Mouse (Mus musculus) left cerebral cortex, adult 8-10 months (tissue): Measurements from ENCODE around the gene Vps8. TPM values are rescaled to one million over a fixed set of nuclear protein-coding genes. Genes with fewer than 3 reads are reported as not detected.
"Not testable (repeated sequence)": the region's sequence is repeated elsewhere in the genome, so short reads cannot be mapped to it uniquely, and the experiment has no call there.

Experiments
- DNase-seq, 2 experiments: peaks; one replicate each; pipeline ENCODE4 v3.0.0; 2022; ENCODE audit warnings: low spot score in 2 of 2
- total RNA-seq, 4 experiments: library from RNA; stranded (reverse); gene quantifications; 2 replicates each; pipeline ENCODE4 v1.2.4; 2022

Gene Vps8
- total RNA-seq, 4 experiments from 2014 or later: 47.3 to 77.1 (median 56.2) TPM

DNA sequence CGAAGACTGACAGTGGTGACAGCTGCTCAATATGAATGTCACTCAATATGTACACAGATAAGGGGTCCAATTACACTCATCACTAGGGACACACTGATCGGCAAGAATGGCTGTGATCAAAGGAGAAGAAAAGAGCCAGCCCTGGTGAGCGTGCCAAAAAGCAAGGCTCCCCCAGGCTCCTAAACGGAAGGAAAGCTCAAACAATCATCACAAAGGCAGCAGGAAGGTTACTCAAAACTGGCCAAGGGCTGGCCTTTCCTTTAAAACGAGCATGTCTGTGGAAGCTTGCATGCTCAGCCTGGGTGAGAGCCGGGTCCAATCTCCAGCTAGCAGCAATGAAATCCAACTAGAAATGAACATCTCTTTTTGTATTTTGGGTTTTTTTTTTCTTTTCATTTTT is 232.4 kb downstream of the Vps8 start:
- no peak for DNase-seq

DNA sequence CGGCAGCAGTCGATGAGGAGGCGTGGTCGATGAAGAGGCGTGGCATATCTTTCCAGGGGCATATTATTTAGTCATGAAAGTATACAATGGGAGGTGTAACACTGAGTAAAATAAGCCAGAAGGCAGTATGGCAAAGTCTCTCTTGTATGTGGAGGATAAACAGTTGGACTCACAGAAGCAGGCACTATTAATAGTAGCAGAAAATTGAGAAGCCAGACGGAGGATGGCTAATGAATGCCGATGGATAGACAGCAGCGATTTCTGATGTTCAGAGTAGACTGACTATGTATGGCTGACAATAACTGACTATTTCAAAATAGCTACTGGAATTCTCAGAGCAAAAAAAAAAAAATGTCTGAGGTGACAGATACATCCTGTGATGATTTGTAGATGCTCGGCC is 233.0 kb downstream of the Vps8 start:
- no peak for DNase-seq

- DNase-seq: no peak
Observed at GRCm38 (mm10) chr16:21664633-21665363, 241.9 kb downstream of the Vps8 start.

DNA sequence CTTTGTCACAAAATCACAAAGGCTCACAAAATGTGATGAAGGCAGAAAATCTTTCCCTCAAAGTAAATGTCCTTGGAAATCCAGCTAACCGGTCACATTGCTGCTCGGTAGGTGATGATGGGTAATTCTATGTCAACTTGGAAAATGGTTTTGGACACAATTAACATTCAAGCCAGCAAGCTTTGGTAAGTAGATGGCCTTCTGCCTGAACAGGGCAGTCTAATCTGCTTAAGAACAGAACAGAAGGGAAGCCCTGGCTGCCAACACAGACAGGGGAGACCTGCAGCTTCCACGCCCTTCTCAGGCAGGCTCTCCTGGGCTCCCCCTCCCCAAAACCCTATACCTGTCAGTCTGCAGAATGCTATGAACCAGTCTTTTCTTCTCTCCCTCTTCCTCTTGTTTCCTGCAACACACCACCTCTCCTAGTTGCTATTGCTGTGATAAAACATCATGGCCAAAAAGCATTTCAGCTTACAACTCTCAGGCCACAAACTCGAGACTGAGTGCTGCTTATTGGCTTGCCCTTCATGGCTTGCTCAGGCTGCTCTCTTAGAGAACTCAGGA is 242.6 kb downstream of the Vps8 start:
- no peak for DNase-seq

DNA sequence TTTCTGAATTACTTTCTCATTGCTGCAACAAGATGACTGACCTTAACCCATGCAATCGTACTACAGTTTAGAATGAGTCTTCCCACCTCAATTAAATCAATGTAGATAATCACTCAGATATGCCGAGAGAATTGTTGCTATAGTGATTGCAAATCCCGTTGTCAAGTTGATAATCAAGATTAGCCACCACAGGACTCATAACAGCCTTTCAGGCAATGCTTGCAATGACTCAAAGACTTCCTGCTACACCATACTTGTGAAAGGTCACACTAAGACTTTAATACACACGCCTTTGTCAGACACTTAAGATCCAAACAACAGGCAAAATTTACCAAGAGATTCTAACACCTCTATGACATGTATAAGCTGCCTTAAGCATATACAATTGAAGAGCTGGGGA is 249.0 kb downstream of the Vps8 start:
- DNase-seq: no peak

DNA sequence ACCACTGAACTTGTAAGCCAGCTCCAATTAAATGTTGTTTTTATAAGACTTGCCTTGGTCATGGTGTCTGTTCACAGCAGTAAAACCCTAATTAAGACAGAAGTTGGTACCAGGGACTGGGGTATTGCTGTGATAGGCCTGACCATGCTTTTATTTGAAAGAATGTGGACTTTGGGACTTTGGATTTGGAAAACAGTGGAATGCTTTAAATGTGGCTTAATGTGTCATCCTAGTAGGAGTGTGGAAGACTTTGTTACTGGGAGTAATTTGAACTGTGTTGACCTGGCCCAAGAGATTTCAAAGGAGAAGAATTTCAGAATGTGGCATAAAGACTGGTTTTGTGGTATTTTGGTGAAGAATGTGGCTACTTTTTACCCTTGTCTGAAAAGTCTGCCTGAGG is 250.1 kb downstream of the Vps8 start:
- not testable (repeated sequence) for DNase-seq

- DNase-seq: not testable (repeated sequence)
Observed at GRCm38 (mm10) chr16:21673651-21674050, 250.7 kb downstream of the Vps8 start.

DNA sequence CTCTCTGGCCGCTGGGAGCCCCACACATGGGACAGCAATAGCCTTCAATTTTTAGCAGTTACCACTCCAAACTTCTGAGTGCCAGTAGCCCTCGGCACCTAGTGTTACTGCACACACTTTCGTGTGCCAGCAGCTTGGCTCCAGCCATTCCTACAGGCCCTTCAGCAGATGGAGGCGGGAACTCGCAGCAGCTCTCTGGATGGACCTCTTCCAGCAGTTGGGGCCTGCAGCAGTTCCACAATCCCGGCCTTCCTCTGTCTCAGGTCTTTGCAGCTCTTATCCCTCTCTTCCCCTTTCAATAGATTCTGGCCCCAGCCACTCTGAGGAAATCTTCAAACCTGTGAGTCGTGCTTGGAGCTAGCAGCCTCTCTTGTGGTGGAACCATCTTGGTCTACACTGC is 253.9 kb downstream of the Vps8 start:
- no peak for DNase-seq

DNA sequence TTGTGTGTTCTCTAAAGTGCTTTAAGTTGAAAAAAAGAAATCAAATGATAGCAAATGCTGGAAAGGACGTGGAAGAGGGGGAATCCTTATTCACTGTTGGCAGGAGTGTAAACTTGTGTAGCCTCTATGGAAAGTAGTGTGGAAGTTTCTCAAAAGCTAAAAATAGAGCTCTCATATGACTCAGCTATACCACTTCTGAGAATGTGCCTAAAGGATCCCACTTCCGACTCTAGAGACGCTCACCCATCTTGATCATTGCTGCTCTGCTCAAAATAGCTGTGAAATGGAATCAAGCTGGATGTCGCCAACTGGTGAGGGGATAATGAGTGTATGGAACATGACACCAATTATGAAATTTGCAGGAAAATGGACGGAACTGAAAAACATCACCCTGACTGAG is 264.5 kb downstream of the Vps8 start:
- no peak for DNase-seq

DNA sequence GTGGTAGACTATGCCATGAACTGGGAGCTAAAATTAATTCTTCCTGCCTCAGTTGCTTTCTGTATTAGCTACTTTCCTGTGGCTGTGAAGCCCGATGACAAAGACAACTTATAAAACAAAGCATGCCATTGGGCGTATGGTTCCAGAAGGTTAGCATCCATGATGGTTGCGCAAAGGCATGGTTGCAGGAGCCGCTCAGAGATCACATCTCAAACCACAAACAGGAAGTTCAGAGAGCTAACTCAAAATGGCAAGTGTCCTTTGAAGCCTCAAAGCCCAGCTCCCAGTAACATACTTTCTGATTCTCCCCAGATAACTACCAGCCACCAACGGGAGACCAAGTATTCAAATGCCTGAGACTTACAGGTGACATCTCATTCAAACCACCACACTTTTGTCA is 266.2 kb downstream of the Vps8 start:
- no peak for DNase-seq

GRCm38 (mm10) chr16:21690216-21690755 is 267.4 kb downstream of the Vps8 start:
- DNase-seq: no peak

- DNase-seq: peak; percentile 42 to 65
Observed at GRCm38 (mm10) chr16:21693981-21694462, 271.1 kb downstream of the Vps8 start.

Other genes starting within 250 kb of the Vps8 start
- 10 to 100 TPM; 18.4 to 21.0 (median 19.9) TPM for gene Ephb3, start 218.4 kb upstream of the Vps8 start, total RNA-seq